Mouse (Mus musculus) forebrain, embryonic 14.5 days (tissue): ENCODE measurements around the gene Fer. TPM values are rescaled to one million over a fixed set of nuclear protein-coding genes. Genes with fewer than 3 reads are reported as not detected.

Experiments
- ATAC-seq: fragments of 200-750 bp; cut with Nextera tagmentation; 2 replicates; pipeline ENCODE4 v1.8.0; 2017; ENCODE audit warnings: mild to moderate bottlenecking, moderate library complexity
- DNase-seq: peaks from one replicate; pipeline ENCODE4 v3.0.0-alpha.2; 2015; ENCODE audit warnings: low spot score
- H3K27ac ChIP-seq: fragments of 300-500 bp; sonication (generic); 2 replicates; pipeline ENCODE4 v1.5.1; 2014; ENCODE audit warnings: low read depth, mild to moderate bottlenecking, control low read depth, low read length, moderate library complexity
- H3K27me3 ChIP-seq: fragments of 300-500 bp; sonication (generic); replicated peaks from 2 replicates; pipeline ENCODE4 v1.6.1; 2014; ENCODE audit warnings: low read length, control low read depth, mixed read lengths; ENCODE audit not compliant: control insufficient read depth, insufficient read depth
- H3K36me3 ChIP-seq: fragments of 300-500 bp; sonication (generic); 2 replicates; pipeline ENCODE4 v1.6.1; 2014; ENCODE audit warnings: low read length, control low read depth; ENCODE audit not compliant: control insufficient read depth, insufficient read depth
- H3K4me1 ChIP-seq: fragments of 300-500 bp; sonication (generic); 2 replicates; pipeline ENCODE4 v1.6.1; 2014; ENCODE audit warnings: antibody characterized with exemption, low read length, control low read depth; ENCODE audit not compliant: control insufficient read depth, insufficient read depth
- H3K4me2 ChIP-seq: fragments of 300-500 bp; sonication (generic); 2 replicates; pipeline ENCODE4 v1.6.1; 2014; ENCODE audit warnings: mild to moderate bottlenecking, control low read depth, low read length
- H3K4me3 ChIP-seq: fragments of 300-500 bp; sonication (generic); 2 replicates; pipeline ENCODE4 v1.5.1; 2014; ENCODE audit warnings: low read depth, low read length, control low read depth
- H3K9ac ChIP-seq: fragments of 300-500 bp; sonication (generic); 2 replicates; pipeline ENCODE4 v1.6.1; 2014; ENCODE audit warnings: mild to moderate bottlenecking, low read length, control low read depth, moderate library complexity
- H3K9me3 ChIP-seq: fragments of 300-500 bp; sonication (generic); replicated peaks from 2 replicates; pipeline ENCODE4 v1.6.1; 2016; ENCODE audit warnings: low read length, control low read depth, mixed read lengths; ENCODE audit not compliant: control insufficient read depth
- WGBS: fragments of 180-500 bp; shearing (Covaris S2); extraction: QIAGEN DNeasy Blood & Tissue Kit; methylation state at CpG from one replicate; pipeline ENCODE4 v1.1.7; 2014; 5-methylcytosine and 5-hydroxymethylcytosine counted together
- polyA plus RNA-seq: library from polyadenylated mRNA; unstranded; fragments of >200 nt; fragmentation: Nextera tagmentation; extraction: Ambion mirVana; gene quantifications from 2 replicates; pipeline ENCODE4 v1.2.1, GENCODE M21; 2014

The Fer gene
- polyA plus RNA-seq, 1 experiment from 2014 or later: 31.8 TPM

DNA sequence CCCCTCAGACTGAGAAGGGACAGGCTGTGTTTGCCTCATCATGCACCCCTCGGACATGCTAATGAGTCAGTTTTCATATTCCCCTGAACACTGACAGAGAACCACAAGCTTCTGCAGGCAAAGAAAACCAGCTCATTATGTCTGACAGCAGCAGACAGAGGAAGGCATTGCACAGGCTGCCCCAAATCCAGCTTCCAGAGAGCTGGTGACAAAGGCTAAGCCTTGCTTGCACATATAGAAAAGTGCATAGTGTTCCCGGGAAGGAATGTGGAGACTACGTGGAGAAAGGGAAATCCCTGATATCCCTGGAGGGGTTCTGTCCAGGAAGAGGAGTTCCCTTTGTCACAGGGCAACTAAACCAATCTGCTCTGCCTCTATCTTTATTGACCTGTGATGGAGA is 318.4 kb downstream of the Fer start:
- Histone ChIP-seq H3K9me3 (no peaks in the 10 kb centered on the region), H3K4me2 (no peak overlapping the region), H3K27me3 (no peaks in the 10 kb centered on the region), H3K27ac (no peak overlapping the region), H3K4me1 (no peaks in the 10 kb centered on the region; the same call in 1 of the 2 replicates), H3K4me3 (no peak overlapping the region), H3K36me3 (no peaks in the 10 kb centered on the region), H3K9ac (no peak overlapping the region)
- DNase-seq (no peak), ATAC-seq (no peak)
- 45% methylated on average over 3 of the region's 3 CpGs for WGBS

DNA sequence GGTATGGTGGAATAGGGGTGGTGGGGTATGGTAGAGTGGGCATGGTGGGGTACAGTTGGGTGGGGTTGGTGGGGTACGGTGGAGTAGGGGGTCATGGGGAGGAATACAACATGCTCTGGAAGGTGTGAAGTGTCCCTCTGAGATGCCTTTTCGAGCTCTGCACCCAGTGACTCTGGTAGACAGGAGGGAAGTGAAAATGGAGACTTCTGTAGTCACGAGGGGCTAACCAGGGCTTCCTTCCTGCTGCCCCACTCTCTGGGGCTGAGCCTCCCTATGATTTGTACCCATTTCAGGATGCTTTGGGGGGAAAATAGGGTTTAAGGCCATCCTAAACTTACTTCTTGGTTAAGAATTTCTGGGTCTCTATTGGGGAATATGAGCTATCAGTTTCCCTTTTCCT is 319.7 kb downstream of the Fer start:
- no peak overlapping the region for H3K4me3 ChIP-seq
- no peaks in the 10 kb centered on the region for H3K36me3 ChIP-seq
- H3K4me2 ChIP-seq: no peak overlapping the region
- no peaks in the 10 kb centered on the region for H3K9me3 ChIP-seq
- no peaks in the 10 kb centered on the region for H3K27me3 ChIP-seq
- H3K9ac ChIP-seq: no peak overlapping the region
- H3K27ac ChIP-seq: no peak overlapping the region
- no peak for DNase-seq
- 83% methylated on average over 3 of the region's 3 CpGs for WGBS
- ATAC-seq: no peak
- no peaks in the 10 kb centered on the region; the same call in 1 of the 2 replicates for H3K4me1 ChIP-seq

DNA sequence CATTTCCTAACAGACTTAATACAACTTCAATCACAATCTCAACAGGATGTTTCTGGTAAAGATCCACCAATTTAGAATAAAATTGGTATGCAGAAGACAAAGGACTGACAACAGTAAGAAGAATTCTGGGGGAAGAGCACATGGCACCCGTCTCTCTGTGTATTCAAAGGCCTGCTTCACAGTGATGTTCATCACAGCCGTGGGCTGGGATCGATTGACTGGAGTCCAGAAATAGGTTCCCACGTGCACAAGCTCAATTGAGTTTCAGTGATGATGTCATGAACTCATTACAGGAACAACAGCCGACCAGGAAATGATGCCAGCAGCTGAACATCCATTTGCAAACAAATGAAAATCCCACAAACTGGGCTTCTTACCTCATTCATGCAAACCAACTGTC is 320.3 kb downstream of the Fer start:
- H3K4me2 ChIP-seq: no peak overlapping the region
- peak; percentile 48; the same call in 1 of the 2 replicates for ATAC-seq
- no peaks in the 10 kb centered on the region for H3K27me3 ChIP-seq
- H3K4me3 ChIP-seq: no peak overlapping the region
- 22% methylated on average over 5 of the region's 5 CpGs for WGBS
- no peaks in the 10 kb centered on the region; the same call in 1 of the 2 replicates for H3K4me1 ChIP-seq
- H3K9me3 ChIP-seq: no peaks in the 10 kb centered on the region
- peak; percentile 65 for DNase-seq
- no peak overlapping the region for H3K27ac ChIP-seq
- H3K9ac ChIP-seq: no peak overlapping the region
- H3K36me3 ChIP-seq: no peaks in the 10 kb centered on the region

Other genes starting within 250 kb of the Fer start
- 1.3 and 3.7 TPM in 2 replicates for gene A930002H24Rik, start 729 bp downstream of the Fer start, polyA plus RNA-seq